Mouse (Mus musculus) forebrain, embryonic 12.5 days (tissue): ENCODE measurements at regions not wholly inside any gene's neighbourhood (a gene's known extent, or its start where the extent isn't known, plus 50 kb on each side); places are given as distances from the start of the nearest gene placed in this dataset.

Experiments used
- ATAC-seq: fragments of 200-750 bp; cut with Nextera tagmentation; 2 replicates; pipeline ENCODE4 v1.8.0; 2017; ENCODE audit warnings: moderate TSS enrichment; ENCODE audit not compliant: low FRiP score
- H3K27ac ChIP-seq: fragments of 300-500 bp; sonication (generic); 2 replicates; pipeline ENCODE4 v1.5.1; 2016; ENCODE audit warnings: mild to moderate bottlenecking
- H3K27me3 ChIP-seq: fragments of 300-500 bp; sonication (generic); 2 replicates; pipeline ENCODE4 v1.6.1; 2016; ENCODE audit warnings: mild to moderate bottlenecking
- H3K36me3 ChIP-seq: fragments of 300-500 bp; sonication (generic); replicated peaks from 2 replicates; pipeline ENCODE4 v1.6.1; 2016; ENCODE audit warnings: mild to moderate bottlenecking
- H3K4me1 ChIP-seq: fragments of 300-500 bp; sonication (generic); 2 replicates; pipeline ENCODE4 v1.6.1; 2016
- H3K4me2 ChIP-seq: fragments of 300-500 bp; sonication (generic); 2 replicates; pipeline ENCODE4 v1.6.1; 2016; ENCODE audit warnings: mild to moderate bottlenecking, moderate library complexity
- H3K4me3 ChIP-seq: fragments of 300-500 bp; sonication (generic); replicated peaks from 2 replicates; pipeline ENCODE4 v1.5.1; 2016; ENCODE audit warnings: mild to moderate bottlenecking
- H3K9ac ChIP-seq: fragments of 300-500 bp; sonication (generic); 2 replicates; pipeline ENCODE4 v1.6.1; 2016; ENCODE audit warnings: mild to moderate bottlenecking
- H3K9me3 ChIP-seq: fragments of 300-500 bp; sonication (generic); 2 replicates; pipeline ENCODE4 v1.6.1; 2016
- WGBS: fragments of 180-500 bp; shearing (Covaris S2); methylation state at CpG from one replicate; pipeline ENCODE4 v1.1.7; 2016; 5-methylcytosine and 5-hydroxymethylcytosine counted together

DNA sequence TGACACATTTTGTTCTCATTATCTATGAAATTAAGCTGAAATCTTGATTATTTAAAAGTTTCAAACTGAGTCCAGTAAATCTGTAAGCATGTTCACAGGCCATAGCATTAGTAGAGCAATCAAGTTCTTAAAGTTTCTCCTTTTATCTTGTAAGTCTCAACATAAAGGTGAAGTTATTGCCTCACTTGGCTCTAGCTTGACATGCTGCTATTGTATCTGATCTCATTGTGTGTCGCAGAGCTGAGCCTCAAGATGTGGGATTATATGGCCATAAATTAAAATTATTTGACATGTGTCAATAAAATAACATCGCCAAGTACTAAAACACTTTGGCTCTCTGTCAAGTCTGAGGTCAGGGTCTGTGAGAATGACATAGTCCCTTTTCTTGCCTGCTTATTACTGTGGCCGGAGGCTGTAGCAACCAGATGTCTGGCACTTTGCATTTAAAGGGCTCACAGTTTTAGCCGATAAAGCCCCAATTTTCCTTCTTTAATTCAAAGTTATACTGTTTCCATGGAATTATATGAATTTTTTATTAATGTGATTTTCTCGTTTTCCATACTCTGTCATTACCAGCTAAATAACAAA is 775.8 kb downstream of the A830018L16Rik start:
- H3K4me3 ChIP-seq: no peak overlapping the region
- H3K9ac ChIP-seq: no peak overlapping the region
- no peak for ATAC-seq
- H3K36me3 ChIP-seq: no peaks in the 10 kb centered on the region
- 85% methylated on average over 5 of the region's 5 CpGs for WGBS
- no peaks in the 10 kb centered on the region for H3K4me1 ChIP-seq
- H3K4me2 ChIP-seq: no peak overlapping the region
- no peaks in the 10 kb centered on the region for H3K27me3 ChIP-seq
- no peaks in the 10 kb centered on the region for H3K9me3 ChIP-seq
- no peak overlapping the region for H3K27ac ChIP-seq

DNA sequence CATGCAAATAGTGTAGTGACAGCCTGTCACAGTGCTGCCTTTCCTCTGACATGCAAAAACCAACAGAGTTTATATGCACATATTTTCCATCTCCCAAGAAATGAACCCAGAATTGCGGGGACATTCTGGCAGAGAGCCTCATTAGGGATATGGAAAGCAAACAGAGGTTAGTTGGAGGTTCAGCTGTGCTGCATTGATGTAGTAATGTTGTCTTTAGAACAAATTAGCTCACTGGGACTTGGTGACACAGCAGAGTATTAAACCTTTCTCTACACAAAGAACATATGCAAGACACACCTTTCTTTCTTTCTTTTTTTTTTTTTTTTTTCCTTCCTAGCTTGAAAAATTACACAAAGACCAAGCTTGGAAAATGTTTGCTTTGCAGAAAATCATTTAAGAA is 778.7 kb downstream of the A830018L16Rik start:
- Histone ChIP-seq H3K9ac (no peak overlapping the region), H3K9me3 (no peaks in the 10 kb centered on the region), H3K27me3 (no peaks in the 10 kb centered on the region), H3K27ac (no peak overlapping the region), H3K4me2 (no peak overlapping the region), H3K4me3 (no peak overlapping the region), H3K4me1 (no peaks in the 10 kb centered on the region), H3K36me3 (no peaks in the 10 kb centered on the region)
- WGBS: 79% methylated on average over 1 of the region's 1 CpGs
- no peak for ATAC-seq

- Histone ChIP-seq H3K4me2 (no peak overlapping the region), H3K9me3 (no peaks in the 10 kb centered on the region), H3K27ac (no peak overlapping the region), H3K36me3 (no peaks in the 10 kb centered on the region), H3K27me3 (no peaks in the 10 kb centered on the region), H3K9ac (no peak overlapping the region), H3K4me1 (no peaks in the 10 kb centered on the region), H3K4me3 (no peak overlapping the region)
- WGBS: 58% methylated on average over 1 of the region's 1 CpGs
- no peak for ATAC-seq
These were observed 817.2 kb downstream of the A830018L16Rik start for GRCm38 (mm10) chr1:12231089-12231488.

- no peaks in the 10 kb centered on the region for H3K4me1 ChIP-seq
- no peak overlapping the region for H3K9ac ChIP-seq
- H3K27ac ChIP-seq: no peak overlapping the region
- no peak overlapping the region for H3K4me2 ChIP-seq
- no peak overlapping the region for H3K4me3 ChIP-seq
- ATAC-seq: no peak
- H3K36me3 ChIP-seq: no peaks in the 10 kb centered on the region
- no peaks in the 10 kb centered on the region for H3K9me3 ChIP-seq
- H3K27me3 ChIP-seq: no peaks in the 10 kb centered on the region
These were observed 828.2 kb downstream of the A830018L16Rik start for GRCm38 (mm10) chr1:12242090-12242489.

DNA sequence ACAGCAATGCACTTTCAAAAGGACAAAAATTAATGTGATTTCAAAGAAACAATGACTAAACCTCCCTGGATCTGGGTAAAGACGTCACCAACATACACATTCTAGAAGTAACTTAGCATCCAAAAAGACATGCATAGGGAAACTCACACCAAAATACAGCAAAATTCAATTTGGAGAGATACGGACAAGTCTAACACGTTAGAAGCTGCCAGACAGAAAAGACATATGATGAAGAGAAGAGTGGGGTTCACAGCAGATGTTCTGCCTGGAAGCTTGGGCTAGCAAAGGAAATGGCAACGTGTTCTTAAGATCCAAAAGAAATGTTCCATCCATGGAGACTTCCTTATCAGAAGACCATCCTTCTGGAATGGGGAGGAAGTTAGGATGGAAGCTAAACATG is 868.6 kb downstream of the A830018L16Rik start:
- no peak for ATAC-seq
- Histone ChIP-seq H3K27ac (no peak overlapping the region), H3K4me3 (no peak overlapping the region), H3K4me2 (no peak overlapping the region), H3K36me3 (no peaks in the 10 kb centered on the region), H3K4me1 (no peaks in the 10 kb centered on the region), H3K9ac (no peak overlapping the region), H3K27me3 (no peaks in the 10 kb centered on the region), H3K9me3 (no peaks in the 10 kb centered on the region)
- 92% methylated on average over 4 of the region's 4 CpGs for WGBS

- no peak overlapping the region for H3K9ac ChIP-seq
- 81% methylated on average over 6 of the region's 6 CpGs for WGBS
- H3K27ac ChIP-seq: no peak overlapping the region
- no peak overlapping the region for H3K4me3 ChIP-seq
- H3K27me3 ChIP-seq: no peaks in the 10 kb centered on the region
- no peaks in the 10 kb centered on the region for H3K9me3 ChIP-seq
- H3K4me2 ChIP-seq: no peak overlapping the region
- H3K36me3 ChIP-seq: no peaks in the 10 kb centered on the region
- ATAC-seq: no peak
- no peaks in the 10 kb centered on the region for H3K4me1 ChIP-seq
These were observed 871.6 kb downstream of the A830018L16Rik start for GRCm38 (mm10) chr1:12285551-12285950.

- H3K27ac ChIP-seq: no peak overlapping the region
- H3K4me1 ChIP-seq: no peaks in the 10 kb centered on the region
- no peaks in the 10 kb centered on the region for H3K9me3 ChIP-seq
- ATAC-seq: no peak
- H3K27me3 ChIP-seq: no peaks in the 10 kb centered on the region
- 83% methylated on average over 3 of the region's 3 CpGs for WGBS
- H3K36me3 ChIP-seq: no peaks in the 10 kb centered on the region
- no peak overlapping the region for H3K4me2 ChIP-seq
- no peak overlapping the region for H3K4me3 ChIP-seq
- no peak overlapping the region for H3K9ac ChIP-seq
These were observed 872.1 kb downstream of the A830018L16Rik start for GRCm38 (mm10) chr1:12286026-12286425.

- Histone ChIP-seq H3K9ac (no peak overlapping the region), H3K36me3 (no peaks in the 10 kb centered on the region), H3K9me3 (no peaks in the 10 kb centered on the region), H3K4me2 (no peak overlapping the region), H3K27me3 (no peaks in the 10 kb centered on the region), H3K4me3 (no peak overlapping the region), H3K4me1 (no peaks in the 10 kb centered on the region), H3K27ac (no peak overlapping the region)
- ATAC-seq: no peak
- 92% methylated on average over 3 of the region's 3 CpGs for WGBS
These were observed 874.6 kb downstream of the A830018L16Rik start for GRCm38 (mm10) chr1:12288521-12288920.

GRCm38 (mm10) chr1:12291787-12292186 is 877.9 kb downstream of the A830018L16Rik start:
- Histone ChIP-seq H3K36me3 (no peaks in the 10 kb centered on the region), H3K9ac (no peak overlapping the region), H3K9me3 (no peaks in the 10 kb centered on the region), H3K4me1 (no peaks in the 10 kb centered on the region), H3K4me2 (no peak overlapping the region), H3K27me3 (no peaks in the 10 kb centered on the region), H3K4me3 (no peak overlapping the region), H3K27ac (no peak overlapping the region)
- no peak for ATAC-seq
- 74% methylated on average over 1 of the region's 1 CpGs for WGBS

GRCm38 (mm10) chr1:12318029-12318428 is 904.1 kb downstream of the A830018L16Rik start:
- H3K36me3 ChIP-seq: no peaks in the 10 kb centered on the region

DNA sequence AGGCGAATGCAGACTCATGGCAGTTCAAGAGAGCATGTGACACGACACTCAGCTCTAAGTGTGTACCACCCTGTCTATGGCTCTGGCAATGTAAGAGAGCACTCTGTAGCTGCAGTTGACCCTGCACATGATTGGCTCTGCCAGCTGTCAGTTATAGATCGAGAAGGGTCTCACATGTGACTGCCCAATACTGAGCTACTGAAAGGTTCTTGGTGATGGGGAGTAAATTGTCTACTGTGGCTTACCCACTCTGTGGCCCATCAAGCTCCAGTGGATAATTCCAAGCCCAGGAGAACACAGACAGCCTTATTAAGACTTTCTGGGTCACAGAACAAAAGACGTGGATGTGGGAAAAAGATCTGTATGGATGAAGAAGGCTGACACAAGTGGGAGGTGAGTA is 920.3 kb downstream of the A830018L16Rik start:
- Histone ChIP-seq H3K9ac (no peak overlapping the region), H3K27ac (no peak overlapping the region), H3K4me1 (no peaks in the 10 kb centered on the region), H3K36me3 (no peaks in the 10 kb centered on the region), H3K4me2 (no peak overlapping the region), H3K4me3 (no peak overlapping the region), H3K27me3 (no peaks in the 10 kb centered on the region), H3K9me3 (no peaks in the 10 kb centered on the region)
- no peak for ATAC-seq
- 90% methylated on average over 4 of the region's 4 CpGs for WGBS

More at GRCm38 (mm10) chr1:12318029-12318428, 904.1 kb downstream of the A830018L16Rik start:
- Histone ChIP-seq H3K4me1 (no peaks in the 10 kb centered on the region), H3K9ac (no peak overlapping the region), H3K4me2 (no peak overlapping the region), H3K27ac (no peak overlapping the region), H3K27me3 (no peaks in the 10 kb centered on the region), H3K9me3 (no peaks in the 10 kb centered on the region), H3K4me3 (no peak overlapping the region)
- ATAC-seq: no peak
- WGBS: 88% methylated on average over 2 of the region's 2 CpGs

DNA sequence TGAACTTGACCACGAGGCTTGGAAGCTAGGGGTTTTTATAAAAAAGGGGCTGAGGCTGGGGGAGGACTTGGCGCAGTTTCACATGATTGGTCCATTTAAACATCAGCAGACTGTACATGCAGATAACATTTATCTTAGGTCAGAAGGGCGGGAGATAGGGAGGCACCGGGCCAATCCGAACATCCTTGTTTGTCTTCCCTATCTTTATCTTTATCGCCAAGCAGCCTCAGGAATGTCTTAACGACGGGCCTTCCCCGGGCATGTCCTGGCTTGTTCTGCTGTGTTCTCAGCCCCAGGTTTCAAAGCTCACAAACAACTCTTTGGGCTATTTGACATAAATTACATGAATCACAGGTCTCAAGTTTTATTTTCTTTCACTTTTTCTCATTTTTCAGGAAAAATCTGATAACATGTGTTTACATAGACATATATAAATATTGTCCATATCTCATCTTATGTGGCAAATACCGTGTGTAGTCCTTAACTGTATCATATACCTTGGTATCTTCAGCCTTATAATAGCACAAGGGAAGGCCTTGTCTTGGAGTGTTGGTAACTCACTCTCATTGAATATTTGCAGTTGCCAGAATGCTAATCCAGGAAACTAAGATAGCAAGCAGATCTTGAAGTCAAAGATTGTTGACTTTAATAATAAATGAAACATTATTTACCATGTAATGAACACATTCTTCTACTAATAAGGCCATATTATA is 931.0 kb downstream of the A830018L16Rik start:
- Histone ChIP-seq H3K27ac (no peak overlapping the region), H3K36me3 (no peaks in the 10 kb centered on the region), H3K4me2 (no peak overlapping the region), H3K9me3 (no peaks in the 10 kb centered on the region), H3K9ac (no peak overlapping the region), H3K4me3 (no peak overlapping the region), H3K27me3 (no peaks in the 10 kb centered on the region), H3K4me1 (no peaks in the 10 kb centered on the region)
- WGBS: 88% methylated on average over 10 of the region's 10 CpGs
- no peak for ATAC-seq

GRCm38 (mm10) chr1:12345439-12345819 is 931.5 kb downstream of the A830018L16Rik start:
- 82% methylated on average over 3 of the region's 3 CpGs for WGBS
- Histone ChIP-seq H3K36me3 (no peaks in the 10 kb centered on the region), H3K4me1 (no peaks in the 10 kb centered on the region), H3K4me2 (no peak overlapping the region), H3K9ac (no peak overlapping the region), H3K27ac (no peak overlapping the region), H3K27me3 (no peaks in the 10 kb centered on the region), H3K9me3 (no peaks in the 10 kb centered on the region), H3K4me3 (no peak overlapping the region)
- ATAC-seq: no peak
